Mouse (Mus musculus) limb, embryonic 14.5 days (tissue): ENCODE measurements around the gene Dnajc10. TPM values are rescaled to one million over a fixed set of nuclear protein-coding genes. Genes with fewer than 3 reads are reported as not detected.

Experiments used
- ATAC-seq: fragments of 200-750 bp; cut with Nextera tagmentation; 2 replicates; pipeline ENCODE4 v1.8.0; 2017; ENCODE audit warnings: low read depth, moderate number of reproducible peaks, moderate TSS enrichment; ENCODE audit not compliant: low FRiP score
- DNase-seq: peaks from one replicate; pipeline ENCODE4 v3.0.0-alpha.2; 2015; ENCODE audit warnings: low spot score
- H3K27ac ChIP-seq: fragments of 300-500 bp; sonication (generic); replicated peaks from 2 replicates; pipeline ENCODE4 v1.5.1; 2014; ENCODE audit warnings: low read depth, mild to moderate bottlenecking, low read length, moderate library complexity, mixed read lengths
- H3K27me3 ChIP-seq: fragments of 300-500 bp; sonication (generic); 2 replicates; pipeline ENCODE4 v1.6.1; 2014; ENCODE audit warnings: low read length, mixed read lengths; ENCODE audit not compliant: control insufficient read depth, insufficient read depth
- H3K36me3 ChIP-seq: fragments of 300-500 bp; sonication (generic); 2 replicates; pipeline ENCODE4 v1.6.1; 2014; ENCODE audit warnings: mild to moderate bottlenecking, low read length, moderate library complexity, mixed read lengths; ENCODE audit not compliant: control insufficient read depth, insufficient read depth
- H3K4me1 ChIP-seq: fragments of 300-500 bp; sonication (generic); 2 replicates; pipeline ENCODE4 v1.6.1; 2014; ENCODE audit warnings: antibody characterized with exemption, low read length, mixed read lengths; ENCODE audit not compliant: control insufficient read depth, insufficient read depth
- H3K4me2 ChIP-seq: fragments of 300-500 bp; sonication (generic); replicated peaks from 2 replicates; pipeline ENCODE4 v1.6.1; 2014; ENCODE audit warnings: low read depth, mild to moderate bottlenecking, low read length, moderate library complexity; ENCODE audit not compliant: severe bottlenecking
- H3K4me3 ChIP-seq: fragments of 300-500 bp; sonication (generic); replicated peaks from 2 replicates; pipeline ENCODE4 v1.5.1; 2014; ENCODE audit warnings: low read length
- H3K9ac ChIP-seq: fragments of 300-500 bp; sonication (generic); 2 replicates; pipeline ENCODE4 v1.6.1; 2014; ENCODE audit warnings: mild to moderate bottlenecking, low read depth, low read length, moderate library complexity; ENCODE audit not compliant: severe bottlenecking
- H3K9me3 ChIP-seq: fragments of 300-500 bp; sonication (generic); 2 replicates; pipeline ENCODE4 v1.6.1; 2016; ENCODE audit warnings: low read length; ENCODE audit not compliant: control insufficient read depth
- POLR2A ChIP-seq: fragments of 200-500 bp; IDR thresholded peaks from 2 replicates; pipeline ENCODE4 v1.8.0; 2012; ENCODE audit warnings: inconsistent platforms, mild to moderate bottlenecking, moderate library complexity, borderline replicate concordance; ENCODE audit not compliant: insufficient read depth, insufficient read length; ENCODE audit errors: extremely low read depth
- WGBS: fragments of 180-500 bp; shearing (Covaris S2); extraction: QIAGEN DNeasy Blood & Tissue Kit; methylation state at CpG from one replicate; pipeline ENCODE4 v1.1.7; 2014; 5-methylcytosine and 5-hydroxymethylcytosine counted together
- polyA plus RNA-seq, 2 experiments: library from polyadenylated mRNA; depleted of rRNA in 1 of 2; stranded (reverse) in 1 of 2; unstranded in 1 of 2; fragments of >200 nt; fragmentation: Nextera tagmentation in 1 of 2; extraction: Ambion mirVana in 1 of 2; gene quantifications; 2 replicates each; pipeline versions ENCODE4 v1.2.1 to v1.2.3; 2012 to 2014

Dnajc10 gene
- polyA plus RNA-seq, 2 experiments, result 58.1 to 78.5 TPM

- WGBS, result 36% methylated on average over 1 of the region's 1 CpGs
- DNase-seq (no peak), ATAC-seq (no peak)
- Histone ChIP-seq H3K4me3 (no peak overlapping the region), H3K9ac (no peak overlapping the region), H3K36me3 (peaks cover 12% of the 10 kb centered on the region; the same call in 1 of the 2 replicates), H3K4me2 (no peak overlapping the region), H3K27me3 (no peaks in the 10 kb centered on the region; the same call in 1 of the 2 replicates), H3K4me1 (0 out of 2 replicates have a peak, but pooled peaks cover 4% of the 10 kb centered on the region), H3K27ac (no peak overlapping the region), H3K9me3 (no peaks in the 10 kb centered on the region)
- no peak for TF ChIP-seq POLR2A
These were observed 1.1 kb upstream of the Dnajc10 start for GRCm38 (mm10) chr2:80314201-80314600.

GRCm38 (mm10) chr2:80314854-80315241 is 418 bp upstream of the Dnajc10 start:
- Histone ChIP-seq H3K4me3 (peak overlapping the region; percentile 73), H3K9me3 (no peaks in the 10 kb centered on the region), H3K27me3 (no peaks in the 10 kb centered on the region; the same call in 1 of the 2 replicates), H3K27ac (peak overlapping the region; percentile 95), H3K9ac (peak overlapping the region; percentile 90), H3K36me3 (peaks cover 17% of the 10 kb centered on the region), H3K4me2 (peak overlapping the region; percentile 42), H3K4me1 (0 out of 2 replicates have a peak, but pooled peaks cover 4% of the 10 kb centered on the region)
- DNase-seq, result no peak
- TF ChIP-seq POLR2A, result no peak
- no peak for ATAC-seq
- WGBS, result 45% methylated on average over 7 of the region's 7 CpGs

- H3K4me3 ChIP-seq, result no peak overlapping the region
- H3K27ac ChIP-seq, result no peak overlapping the region
- 95% methylated on average over 4 of the region's 4 CpGs for WGBS
- no peak for DNase-seq
- TF ChIP-seq POLR2A, result no peak
- H3K9ac ChIP-seq, result no peak overlapping the region
- ATAC-seq, result no peak
- no peaks in the 10 kb centered on the region for H3K9me3 ChIP-seq
- peaks cover 66% of the 10 kb centered on the region for H3K36me3 ChIP-seq
- H3K4me1 ChIP-seq, result no peaks in the 10 kb centered on the region
- H3K27me3 ChIP-seq, result no peaks in the 10 kb centered on the region
- H3K4me2 ChIP-seq, result no peak overlapping the region
These were observed 7.6 kb downstream of the Dnajc10 start for GRCm38 (mm10) chr2:80322878-80323277.

GRCm38 (mm10) chr2:80325779-80326178 is 10.5 kb downstream of the Dnajc10 start:
- 95% methylated on average over 2 of the region's 2 CpGs for WGBS
- H3K27me3 ChIP-seq, result no peaks in the 10 kb centered on the region
- no peak for TF ChIP-seq POLR2A

GRCm38 (mm10) chr2:80327272-80327671 is 12.0 kb downstream of the Dnajc10 start:
- no peak overlapping the region for H3K4me2 ChIP-seq

More at GRCm38 (mm10) chr2:80325779-80326178, 10.5 kb downstream of the Dnajc10 start:
- no peaks in the 10 kb centered on the region for H3K4me1 ChIP-seq
- H3K27ac ChIP-seq, result no peak overlapping the region
- no peak overlapping the region for H3K4me2 ChIP-seq
- no peaks in the 10 kb centered on the region for H3K9me3 ChIP-seq
- peaks cover 68% of the 10 kb centered on the region for H3K36me3 ChIP-seq
- H3K4me3 ChIP-seq, result no peak overlapping the region
- no peak for DNase-seq
- no peak overlapping the region for H3K9ac ChIP-seq
- ATAC-seq, result no peak

GRCm38 (mm10) chr2:80328961-80329653 is 13.8 kb downstream of the Dnajc10 start:
- Histone ChIP-seq H3K4me3 (no peak overlapping the region), H3K27ac (no peak overlapping the region), H3K27me3 (no peaks in the 10 kb centered on the region), H3K9ac (no peak overlapping the region), H3K4me1 (no peaks in the 10 kb centered on the region), H3K36me3 (peaks cover 69% of the 10 kb centered on the region), H3K9me3 (no peaks in the 10 kb centered on the region), H3K4me2 (no peak overlapping the region)
- 91% methylated on average over 7 of the region's 7 CpGs for WGBS
- ATAC-seq (no peak), DNase-seq (no peak)
- TF ChIP-seq POLR2A, result no peak

More at GRCm38 (mm10) chr2:80327272-80327671, 12.0 kb downstream of the Dnajc10 start:
- Histone ChIP-seq H3K36me3 (peaks cover 66% of the 10 kb centered on the region), H3K27ac (no peak overlapping the region), H3K4me1 (no peaks in the 10 kb centered on the region), H3K27me3 (no peaks in the 10 kb centered on the region), H3K4me3 (no peak overlapping the region), H3K9me3 (no peaks in the 10 kb centered on the region), H3K9ac (no peak overlapping the region)
- 94% methylated on average over 6 of the region's 6 CpGs for WGBS
- TF ChIP-seq POLR2A, result no peak
- ATAC-seq (no peak), DNase-seq (no peak)
